Mouse (Mus musculus): ENCODE results near the gene Ints14. TPM values are rescaled to one million over a fixed set of nuclear protein-coding genes. Genes with fewer than 3 reads are reported as not detected.

The Ints14 gene
- polyA plus RNA-seq, 1 experiment, result 19.9 TPM

GRCm38 (mm10) chr9:64939790-64940189, 20.9 kb upstream of the Ints14 start:
- no peak for TF ChIP-seq POLR2A (IDR thresholded peaks at IDR 0.05; ENCODE audit: control insufficient read depth, low read depth, low read length)
- TF ChIP-seq CTCF (IDR thresholded peaks at IDR 0.05; ENCODE audit: control insufficient read depth, insufficient read depth, insufficient replicate concordance, low read depth, low read length), result no peak
- no peaks in the 10 kb centered on the region for H3K27me3 ChIP-seq (ENCODE audit: control insufficient read depth, insufficient read depth, low read length)
- no peak overlapping the region for H3K27ac ChIP-seq (ENCODE audit: control insufficient read depth, insufficient read depth, low read depth, low read length)
- H3K4me3 ChIP-seq (ENCODE audit: control insufficient read depth, low read depth, low read length), result no peak overlapping the region
- peaks cover 11% of the 10 kb centered on the region for H3K4me1 ChIP-seq (ENCODE audit: control insufficient read depth, insufficient read depth, low read length)
- no peaks in the 10 kb centered on the region for H3K36me3 ChIP-seq (ENCODE audit: control insufficient read depth, insufficient read depth, low read length)

- Histone ChIP-seq H3K27me3 (ENCODE audit: control insufficient read depth, insufficient read depth, low read length) (no peaks in the 10 kb centered on the region), H3K4me3 (ENCODE audit: control insufficient read depth, low read depth, low read length) (no peak overlapping the region), H3K36me3 (ENCODE audit: control insufficient read depth, insufficient read depth, low read length) (no peaks in the 10 kb centered on the region), H3K27ac (ENCODE audit: control insufficient read depth, insufficient read depth, low read depth, low read length) (no peak overlapping the region), H3K4me1 (ENCODE audit: control insufficient read depth, insufficient read depth, low read length) (peaks cover 4% of the 10 kb centered on the region)
- no peak for TF ChIP-seq CTCF (IDR thresholded peaks at IDR 0.05; ENCODE audit: control insufficient read depth, insufficient read depth, insufficient replicate concordance, low read depth, low read length)
- no peak for TF ChIP-seq POLR2A (IDR thresholded peaks at IDR 0.05; ENCODE audit: control insufficient read depth, low read depth, low read length)
These were observed 19.9 kb upstream of the Ints14 start for GRCm38 (mm10) chr9:64940731-64941346.

GRCm38 (mm10) chr9:64941650-64942049, 19.1 kb upstream of the Ints14 start:
- no peak for TF ChIP-seq CTCF (IDR thresholded peaks at IDR 0.05; ENCODE audit: control insufficient read depth, insufficient read depth, insufficient replicate concordance, low read depth, low read length)
- no peak for TF ChIP-seq POLR2A (IDR thresholded peaks at IDR 0.05; ENCODE audit: control insufficient read depth, low read depth, low read length)
- Histone ChIP-seq H3K36me3 (ENCODE audit: control insufficient read depth, insufficient read depth, low read length) (no peaks in the 10 kb centered on the region), H3K4me1 (ENCODE audit: control insufficient read depth, insufficient read depth, low read length) (peaks cover 2% of the 10 kb centered on the region), H3K4me3 (ENCODE audit: control insufficient read depth, low read depth, low read length) (no peak overlapping the region), H3K27ac (ENCODE audit: control insufficient read depth, insufficient read depth, low read depth, low read length) (no peak overlapping the region), H3K27me3 (ENCODE audit: control insufficient read depth, insufficient read depth, low read length) (no peaks in the 10 kb centered on the region)

- Histone ChIP-seq H3K4me3 (ENCODE audit: control insufficient read depth, low read depth, low read length) (no peak overlapping the region), H3K27ac (ENCODE audit: control insufficient read depth, insufficient read depth, low read depth, low read length) (no peak overlapping the region), H3K4me1 (ENCODE audit: control insufficient read depth, insufficient read depth, low read length) (peaks cover 8% of the 10 kb centered on the region), H3K36me3 (ENCODE audit: control insufficient read depth, insufficient read depth, low read length) (no peaks in the 10 kb centered on the region), H3K27me3 (ENCODE audit: control insufficient read depth, insufficient read depth, low read length) (no peaks in the 10 kb centered on the region)
- TF ChIP-seq CTCF (IDR thresholded peaks at IDR 0.05; ENCODE audit: control insufficient read depth, insufficient read depth, insufficient replicate concordance, low read depth, low read length), result no peak
- no peak for TF ChIP-seq POLR2A (IDR thresholded peaks at IDR 0.05; ENCODE audit: control insufficient read depth, low read depth, low read length)
These were observed 16.7 kb upstream of the Ints14 start for GRCm38 (mm10) chr9:64943997-64944396.

- TF ChIP-seq CTCF (IDR thresholded peaks at IDR 0.05; ENCODE audit: control insufficient read depth, insufficient read depth, insufficient replicate concordance, low read depth, low read length) (no peak), POLR2A (IDR thresholded peaks at IDR 0.05; ENCODE audit: control insufficient read depth, low read depth, low read length) (no peak)
- H3K27me3 ChIP-seq (ENCODE audit: control insufficient read depth, insufficient read depth, low read length), result no peaks in the 10 kb centered on the region
- H3K36me3 ChIP-seq (ENCODE audit: control insufficient read depth, insufficient read depth, low read length), result no peaks in the 10 kb centered on the region
- H3K4me3 ChIP-seq (ENCODE audit: control insufficient read depth, low read depth, low read length), result no peak overlapping the region
- H3K27ac ChIP-seq (ENCODE audit: control insufficient read depth, insufficient read depth, low read depth, low read length), result no peak overlapping the region
- peaks cover 12% of the 10 kb centered on the region for H3K4me1 ChIP-seq (ENCODE audit: control insufficient read depth, insufficient read depth, low read length)
These were observed 13.1 kb upstream of the Ints14 start for GRCm38 (mm10) chr9:64947483-64948095.

- Histone ChIP-seq H3K27me3 (ENCODE audit: control insufficient read depth, insufficient read depth, low read length) (no peaks in the 10 kb centered on the region), H3K27ac (ENCODE audit: control insufficient read depth, insufficient read depth, low read depth, low read length) (no peak within 1 kb of the TSS), H3K4me1 (ENCODE audit: control insufficient read depth, insufficient read depth, low read length) (peaks cover 12% of the 10 kb centered on the region), H3K4me3 (ENCODE audit: control insufficient read depth, low read depth, low read length) (no peak within 1 kb of the TSS), H3K36me3 (ENCODE audit: control insufficient read depth, insufficient read depth, low read length) (no peaks in the 10 kb centered on the region)
- TF ChIP-seq POLR2A (IDR thresholded peaks at IDR 0.05; ENCODE audit: control insufficient read depth, low read depth, low read length), result no peak
- TF ChIP-seq CTCF (IDR thresholded peaks at IDR 0.05; ENCODE audit: control insufficient read depth, insufficient read depth, insufficient replicate concordance, low read depth, low read length), result no peak
These were observed 9.5 kb upstream of the Ints14 start, which contains the start of gene Slc24a1 for GRCm38 (mm10) chr9:64951161-64951657. TSS of gene Slc24a1 (minus strand) at chr9:64951607.

- H3K4me3 ChIP-seq (ENCODE audit: control insufficient read depth, low read depth, low read length), result no peak overlapping the region
- no peak overlapping the region for H3K27ac ChIP-seq (ENCODE audit: control insufficient read depth, insufficient read depth, low read depth, low read length)
- H3K27me3 ChIP-seq (ENCODE audit: control insufficient read depth, insufficient read depth, low read length), result no peaks in the 10 kb centered on the region
- H3K36me3 ChIP-seq (ENCODE audit: control insufficient read depth, insufficient read depth, low read length), result no peaks in the 10 kb centered on the region
- H3K4me1 ChIP-seq (ENCODE audit: control insufficient read depth, insufficient read depth, low read length), result peaks cover 16% of the 10 kb centered on the region
- no peak for TF ChIP-seq POLR2A (IDR thresholded peaks at IDR 0.05; ENCODE audit: control insufficient read depth, low read depth, low read length)
- no peak for TF ChIP-seq CTCF (IDR thresholded peaks at IDR 0.05; ENCODE audit: control insufficient read depth, insufficient read depth, insufficient replicate concordance, low read depth, low read length)
These were observed 8.7 kb upstream of the Ints14 start for GRCm38 (mm10) chr9:64952055-64952454.

Measured in testis, adult 2 months (tissue).